ENCODE assay signal across 27 mouse cellular contexts in genomic region chr10:80045766-80046165, GRCm38 (mm10). TPM values are rescaled to one million over a fixed set of nuclear protein-coding genes. Genes with fewer than 3 reads are reported as not detected.
DNase-seq lines count a peak whose midpoint lies in the region; ATAC-seq lines count a peak whose summit lies in the region.
"Had no signal": no experiment of that assay in that cellular context is flagged by ENCODE, and none has a peak within 500 bp of the region (broad histone marks: within the 10 kb centered on the region; RNA-seq: fewer than 3 reads in every experiment).

No protein-coding gene starts in this region.

- peak; percentile 80 for DNase-seq in ES-CJ7 (ENCODE audit: low read depth, low spot score)
- peak; percentile 80 for DNase-seq in ZHBTc4 (ENCODE audit: low read depth, low spot score)
- DNase-seq in urinary bladder, postnatal 4 days (ENCODE audit: low spot score in 2 of 2): no peak
- DNase-seq in thymus, postnatal 0 days (ENCODE audit: low spot score): no peak
- DNase-seq: adrenal gland, postnatal 10 days; B cell, adult 2 months; cerebellum, adult 11-12 months; cerebellum, adult 9-11 months; embryo, embryonic 11 days; gastrocnemius, postnatal 25 days; heart, adult 2 months; kidney, adult 18-20 months; kidney, postnatal 36 days; liver, embryonic 13.5 days; lung, adult 18-20 months; lung, postnatal 4 days; thymus, adult 2 months; thymus, postnatal 4 days had no signal

- no peak for ATAC-seq in megakaryocyte, adult 5-6 weeks (ENCODE audit: poor library complexity, severe bottlenecking)
- ATAC-seq: lung, postnatal 0 days; midbrain, embryonic 16.5 days had no signal

- no peaks in the 10 kb centered on the region for H3K9me3 ChIP-seq in megakaryocyte, embryonic 14.5 days
- H3K9me3 ChIP-seq: embryonic facial prominence, embryonic 13.5 days; forebrain, embryonic 10.5 days; heart, embryonic 12.5 days; limb, embryonic 13.5 days; liver, embryonic 13.5 days had no signal

- peak overlapping the region; percentile 0 for H3K4me3 ChIP-seq in megakaryocyte, embryonic 14.5 days (replicated peaks)
- H3K4me3 ChIP-seq: embryonic facial prominence, embryonic 13.5 days; forebrain, embryonic 10.5 days; heart, adult 2 months; heart, embryonic 12.5 days; layer of hippocampus, adult 2 months; limb, embryonic 13.5 days; liver, embryonic 13.5 days had no signal

- peaks cover 88% of the 10 kb centered on the region for H3K4me1 ChIP-seq in megakaryocyte, embryonic 14.5 days

- no peaks in the 10 kb centered on the region for H3K27me3 ChIP-seq in megakaryocyte, embryonic 14.5 days (replicated peaks)
- H3K27me3 ChIP-seq: embryonic facial prominence, embryonic 13.5 days; heart, embryonic 12.5 days; limb, embryonic 13.5 days; liver, embryonic 13.5 days had no signal

- H3K36me3 ChIP-seq in megakaryocyte, embryonic 14.5 days (replicated peaks; ENCODE audit: low read length): peaks cover 2% of the 10 kb centered on the region
- H3K36me3 ChIP-seq: embryonic facial prominence, embryonic 13.5 days; forebrain, embryonic 10.5 days; heart, embryonic 12.5 days; limb, embryonic 13.5 days; liver, embryonic 13.5 days had no signal

RNA-seq across cellular contexts. Expression of gene Gpx4, which starts 1.2 kb away (rescaled TPM):
- polyA plus RNA-seq in megakaryocyte, embryonic 14.5 days (2012; ENCODE audit: insufficient read depth, low replicate concordance): 3,942 and 9,172 TPM in 2 replicates
- 259 and 303 TPM in 2 replicates for total RNA-seq in megakaryocyte, adult 5-6 weeks (2015)
- 375 and 378 TPM in 2 replicates for total RNA-seq in megakaryocyte, adult 5-6 weeks (2017)
- 640 and 681 TPM in 2 replicates for polyA plus RNA-seq in thymus, postnatal 0 days (2015; fragmentation: Nextera tagmentation; extraction: Ambion mirVana)

RNA-seq across cellular contexts. Expression of gene Polr2e, which starts 6.2 kb away (rescaled TPM):
- polyA plus RNA-seq in megakaryocyte, embryonic 14.5 days (2012; ENCODE audit: insufficient read depth, low replicate concordance): 147 and 260 TPM in 2 replicates
- 70.2 and 70.7 TPM in 2 replicates for total RNA-seq in megakaryocyte, adult 5-6 weeks (2015)
- 58.4 and 69.2 TPM in 2 replicates for total RNA-seq in megakaryocyte, adult 5-6 weeks (2017)
- 153 and 158 TPM in 2 replicates for polyA plus RNA-seq in thymus, postnatal 0 days (2015; fragmentation: Nextera tagmentation; extraction: Ambion mirVana)

RNA-seq across cellular contexts. Expression of gene Arhgap45, which starts 29.3 kb away (rescaled TPM):
- polyA plus RNA-seq in megakaryocyte, embryonic 14.5 days (2012; ENCODE audit: insufficient read depth, low replicate concordance): 375 and 477 TPM in 2 replicates
- total RNA-seq in megakaryocyte, adult 5-6 weeks (2015): 135 and 140 TPM in 2 replicates
- 235 and 237 TPM in 2 replicates for total RNA-seq in megakaryocyte, adult 5-6 weeks (2017)
- polyA plus RNA-seq in thymus, postnatal 0 days (2015; fragmentation: Nextera tagmentation; extraction: Ambion mirVana): 179 and 206 TPM in 2 replicates

RNA-seq across cellular contexts. Expression of gene Abca7, which starts 49.5 kb away (rescaled TPM):
- polyA plus RNA-seq in megakaryocyte, embryonic 14.5 days (2012; ENCODE audit: insufficient read depth, low replicate concordance): 47.4 and 62.2 TPM in 2 replicates
- total RNA-seq in megakaryocyte, adult 5-6 weeks (2015): 32.6 and 34.7 TPM in 2 replicates
- 33.6 and 37.4 TPM in 2 replicates for total RNA-seq in megakaryocyte, adult 5-6 weeks (2017)
- polyA plus RNA-seq in thymus, postnatal 0 days (2015; fragmentation: Nextera tagmentation; extraction: Ambion mirVana): 5.2 and 5.8 TPM in 2 replicates

RNA-seq across cellular contexts. Expression of gene Cnn2, which starts 57.4 kb away (rescaled TPM):
- 1,011 and 1,303 TPM in 2 replicates for polyA plus RNA-seq in megakaryocyte, embryonic 14.5 days (2012; ENCODE audit: insufficient read depth, low replicate concordance)
- total RNA-seq in megakaryocyte, adult 5-6 weeks (2015): 174 and 175 TPM in 2 replicates
- total RNA-seq in megakaryocyte, adult 5-6 weeks (2017): 286 and 299 TPM in 2 replicates
- polyA plus RNA-seq in thymus, postnatal 0 days (2015; fragmentation: Nextera tagmentation; extraction: Ambion mirVana): 137 and 152 TPM in 2 replicates

Comparison
In these comparisons a context has a peak if more than half of its experiments do, and no peak if none do; other contexts are left out.
1. DNase-seq: peak in ES-CJ7 (single experiment) and ZHBTc4 (single experiment); none in urinary bladder, postnatal 4 days (0 of 2) and thymus, postnatal 0 days (single experiment).